Mouse (Mus musculus): ENCODE results near the gene Trim15. TPM values are rescaled to one million over a fixed set of nuclear protein-coding genes. Genes with fewer than 3 reads are reported as not detected.
A peak's percentile ranks its signal among the peaks of the same experiment; 100 is the strongest.
"Not testable (repeated sequence)": the region's sequence is repeated elsewhere in the genome, so short reads cannot be mapped to it uniquely, and the experiment has no call there.

Gene Trim15
- polyA plus RNA-seq, 1 experiment from 2014 or later = 0.25 TPM

DNA sequence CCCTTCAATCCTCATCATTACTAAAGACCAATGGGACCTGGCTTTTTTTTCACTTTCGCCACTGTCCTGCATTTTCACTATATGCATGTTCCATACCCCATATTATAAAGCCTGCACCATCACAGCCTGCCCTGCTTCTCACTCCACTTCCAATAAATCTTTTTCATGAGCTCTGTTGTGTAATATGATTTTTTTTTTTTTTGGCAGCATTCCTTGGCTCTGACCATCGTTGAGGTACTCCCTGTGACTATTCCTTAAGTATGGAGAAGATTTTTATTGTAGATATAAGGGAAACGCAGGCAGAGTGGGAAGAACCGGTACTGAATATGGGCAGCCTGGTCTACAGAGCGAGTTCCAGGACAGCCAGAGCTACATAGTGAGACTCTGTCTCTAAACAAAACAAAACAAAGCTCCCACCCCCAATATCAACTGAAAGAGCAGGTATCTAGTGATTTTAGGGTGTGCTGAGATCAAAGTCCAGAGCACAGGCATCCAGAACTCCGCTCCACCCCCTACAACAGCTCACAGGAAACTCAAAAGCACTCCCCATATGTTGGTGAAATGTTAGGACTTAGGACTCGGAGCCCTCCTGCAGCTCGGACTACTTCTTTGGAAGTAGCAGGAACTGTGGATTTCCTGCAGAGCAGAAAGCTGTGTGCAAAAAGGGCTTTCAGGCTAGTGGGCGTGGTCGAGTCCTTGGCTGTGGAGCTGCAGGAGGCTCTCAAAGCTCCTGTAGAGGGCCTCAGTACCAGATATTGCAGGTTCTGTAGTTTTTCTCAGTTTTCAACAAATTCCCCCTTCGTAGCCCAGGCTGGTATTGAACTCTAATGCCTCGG, 31.2 kb downstream of the Trim15 start:
- H3K9ac ChIP-seq (replicated peaks; ENCODE audit: low read length) = no peak overlapping the region
- WGBS = 33% methylated on average over 12 of the region's 12 CpGs
- no peaks in the 10 kb centered on the region for H3K9me3 ChIP-seq (replicated peaks; ENCODE audit: control insufficient read depth, low read length)
- H3K4me1 ChIP-seq (ENCODE audit: control insufficient read depth, insufficient read depth, low read length) = no peaks in the 10 kb centered on the region
- H3K27me3 ChIP-seq (ENCODE audit: control insufficient read depth, insufficient read depth, low read length) = no peaks in the 10 kb centered on the region
- H3K36me3 ChIP-seq (replicated peaks; ENCODE audit: control insufficient read depth, insufficient read depth, low read depth, low read length) = no peaks in the 10 kb centered on the region
- ATAC-seq (replicated peaks; ENCODE audit: insufficient number of reproducible peaks, low FRiP score, low TSS enrichment, low read depth) = no peak
- no peak overlapping the region for H3K4me3 ChIP-seq (ENCODE audit: low read depth, low read length)
- no peak overlapping the region for H3K27ac ChIP-seq (replicated peaks; ENCODE audit: low read depth, low read length)
- peak; percentile 75 for DNase-seq (ENCODE audit: low spot score)
- H3K4me2 ChIP-seq (ENCODE audit: low read depth, low read length) = no peak overlapping the region

DNA sequence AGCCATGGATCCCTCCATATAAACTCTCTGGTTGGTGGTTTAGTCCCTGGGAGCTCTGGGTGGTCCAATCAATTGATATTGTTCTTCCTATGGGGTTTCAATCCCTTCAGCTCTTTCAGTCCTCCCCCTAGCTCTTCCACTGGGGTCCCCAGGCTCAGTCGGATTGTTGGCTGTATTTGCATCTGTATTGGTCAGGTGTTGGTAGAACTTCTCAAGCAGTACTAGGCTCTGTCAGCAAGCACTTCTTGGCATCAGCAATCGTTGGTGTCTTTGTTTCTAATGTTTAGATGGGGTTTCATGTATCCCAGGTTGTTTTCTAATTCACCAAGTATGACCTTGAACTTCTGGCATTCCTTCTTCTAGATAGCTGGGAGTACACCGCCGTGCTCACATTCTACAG, 34.3 kb downstream of the Trim15 start:
- H3K4me2 ChIP-seq (ENCODE audit: low read depth, low read length) = no peak overlapping the region
- no peaks in the 10 kb centered on the region for H3K27me3 ChIP-seq (ENCODE audit: control insufficient read depth, insufficient read depth, low read length)
- H3K9ac ChIP-seq (replicated peaks; ENCODE audit: low read length) = no peak overlapping the region
- H3K4me1 ChIP-seq (ENCODE audit: control insufficient read depth, insufficient read depth, low read length) = no peaks in the 10 kb centered on the region
- ATAC-seq (replicated peaks; ENCODE audit: insufficient number of reproducible peaks, low FRiP score, low TSS enrichment, low read depth) (no peak), DNase-seq (ENCODE audit: low spot score) (no peak)
- H3K36me3 ChIP-seq (replicated peaks; ENCODE audit: control insufficient read depth, insufficient read depth, low read depth, low read length) = no peaks in the 10 kb centered on the region
- H3K4me3 ChIP-seq (ENCODE audit: low read depth, low read length) = no peak overlapping the region
- H3K9me3 ChIP-seq (replicated peaks; ENCODE audit: control insufficient read depth, low read length) = no peaks in the 10 kb centered on the region
- 62% methylated on average over 4 of the region's 4 CpGs for WGBS
- H3K27ac ChIP-seq (replicated peaks; ENCODE audit: low read depth, low read length) = no peak overlapping the region

DNA sequence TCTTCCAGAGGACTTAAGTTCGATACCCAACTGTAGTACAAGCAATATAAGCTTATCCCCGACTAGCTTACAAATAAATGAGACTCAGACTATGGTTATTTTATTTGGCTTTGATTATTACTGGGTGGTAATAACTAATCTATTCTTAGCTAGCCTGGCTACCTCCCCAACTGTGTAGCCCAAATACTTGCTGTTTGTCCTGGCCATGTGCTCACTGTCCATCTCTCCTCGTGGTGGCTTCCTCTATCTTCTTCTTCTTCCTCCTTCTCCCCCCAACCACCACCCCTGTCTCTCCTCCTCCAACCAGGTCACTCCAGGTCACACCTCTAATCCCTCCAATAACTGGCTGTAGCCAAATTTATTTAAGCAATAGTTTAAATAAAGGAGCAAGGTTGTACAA, 36.5 kb downstream of the Trim15 start:
- no peak overlapping the region for H3K9ac ChIP-seq (replicated peaks; ENCODE audit: low read length)
- WGBS = 79% methylated on average over 3 of the region's 3 CpGs
- no peak for DNase-seq (ENCODE audit: low spot score)
- no peak overlapping the region for H3K4me2 ChIP-seq (ENCODE audit: low read depth, low read length)
- H3K4me1 ChIP-seq (ENCODE audit: control insufficient read depth, insufficient read depth, low read length) = no peaks in the 10 kb centered on the region
- no peak overlapping the region for H3K4me3 ChIP-seq (ENCODE audit: low read depth, low read length)
- no peaks in the 10 kb centered on the region for H3K9me3 ChIP-seq (replicated peaks; ENCODE audit: control insufficient read depth, low read length)
- H3K36me3 ChIP-seq (replicated peaks; ENCODE audit: control insufficient read depth, insufficient read depth, low read depth, low read length) = no peaks in the 10 kb centered on the region
- H3K27ac ChIP-seq (replicated peaks; ENCODE audit: low read depth, low read length) = no peak overlapping the region
- ATAC-seq (replicated peaks; ENCODE audit: insufficient number of reproducible peaks, low FRiP score, low TSS enrichment, low read depth) = no peak
- H3K27me3 ChIP-seq (ENCODE audit: control insufficient read depth, insufficient read depth, low read length) = no peaks in the 10 kb centered on the region

DNA sequence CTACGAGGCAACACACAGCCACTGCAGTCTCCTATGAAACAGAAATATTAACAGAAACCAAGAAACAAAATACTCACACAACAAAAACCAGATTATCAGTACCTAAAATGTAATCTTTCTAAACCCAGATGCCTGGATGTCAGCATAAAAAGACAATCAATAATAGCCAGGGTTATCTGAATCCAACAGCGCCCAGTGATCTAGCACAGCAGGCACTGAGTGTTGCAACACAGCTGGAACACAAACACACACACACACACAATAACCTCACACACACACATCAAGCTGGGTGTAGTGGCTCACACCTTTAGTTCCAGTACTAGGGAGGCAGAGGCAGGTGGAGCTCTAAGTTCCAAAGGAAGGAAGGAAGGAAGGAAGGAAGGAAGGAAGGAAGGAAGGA, 38.5 kb downstream of the Trim15 start:
- 86% methylated on average over 2 of the region's 2 CpGs for WGBS
- H3K36me3 ChIP-seq (replicated peaks; ENCODE audit: control insufficient read depth, insufficient read depth, low read depth, low read length) = no peaks in the 10 kb centered on the region
- no peaks in the 10 kb centered on the region for H3K4me1 ChIP-seq (ENCODE audit: control insufficient read depth, insufficient read depth, low read length)
- no peaks in the 10 kb centered on the region for H3K9me3 ChIP-seq (replicated peaks; ENCODE audit: control insufficient read depth, low read length)
- H3K9ac ChIP-seq (replicated peaks; ENCODE audit: low read length) = no peak overlapping the region
- DNase-seq (ENCODE audit: low spot score) = no peak
- H3K27ac ChIP-seq (replicated peaks; ENCODE audit: low read depth, low read length) = no peak overlapping the region
- H3K4me3 ChIP-seq (ENCODE audit: low read depth, low read length) = no peak overlapping the region
- H3K4me2 ChIP-seq (ENCODE audit: low read depth, low read length) = no peak overlapping the region
- no peak for ATAC-seq (replicated peaks; ENCODE audit: insufficient number of reproducible peaks, low FRiP score, low TSS enrichment, low read depth)
- no peaks in the 10 kb centered on the region for H3K27me3 ChIP-seq (ENCODE audit: control insufficient read depth, insufficient read depth, low read length)

DNA sequence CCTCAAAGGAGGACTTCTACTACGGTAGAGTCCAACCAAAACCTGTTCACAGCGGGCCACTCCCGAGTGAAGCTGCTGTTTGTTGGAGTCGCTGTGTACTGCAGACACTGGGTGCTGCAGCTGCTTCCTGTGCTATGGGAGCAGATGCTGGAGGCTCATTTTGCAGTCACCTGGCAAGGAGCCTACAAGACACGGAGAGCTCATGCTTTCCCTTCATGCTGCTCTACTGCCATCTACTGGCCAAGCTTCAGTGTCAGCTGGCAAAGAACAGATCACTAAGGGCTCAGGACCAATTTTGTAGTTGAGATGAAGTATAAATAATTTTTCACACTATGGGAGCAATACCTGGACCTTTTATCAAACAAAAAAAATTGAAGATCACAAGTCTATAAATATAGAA, 41.0 kb downstream of the Trim15 start:
- not testable (repeated sequence) for H3K27me3 ChIP-seq (ENCODE audit: control insufficient read depth, insufficient read depth, low read length); H3K36me3 ChIP-seq (replicated peaks; ENCODE audit: control insufficient read depth, insufficient read depth, low read depth, low read length); H3K27ac ChIP-seq (replicated peaks; ENCODE audit: low read depth, low read length); H3K4me2 ChIP-seq (ENCODE audit: low read depth, low read length); H3K4me1 ChIP-seq (ENCODE audit: control insufficient read depth, insufficient read depth, low read length); H3K9ac ChIP-seq (replicated peaks; ENCODE audit: low read length); H3K9me3 ChIP-seq (replicated peaks; ENCODE audit: control insufficient read depth, low read length); ATAC-seq (replicated peaks; ENCODE audit: insufficient number of reproducible peaks, low FRiP score, low TSS enrichment, low read depth); H3K4me3 ChIP-seq (ENCODE audit: low read depth, low read length)
- WGBS = 23% methylated on average over 5 of the region's 5 CpGs
- peak; percentile 76 for DNase-seq (ENCODE audit: low spot score)

DNA sequence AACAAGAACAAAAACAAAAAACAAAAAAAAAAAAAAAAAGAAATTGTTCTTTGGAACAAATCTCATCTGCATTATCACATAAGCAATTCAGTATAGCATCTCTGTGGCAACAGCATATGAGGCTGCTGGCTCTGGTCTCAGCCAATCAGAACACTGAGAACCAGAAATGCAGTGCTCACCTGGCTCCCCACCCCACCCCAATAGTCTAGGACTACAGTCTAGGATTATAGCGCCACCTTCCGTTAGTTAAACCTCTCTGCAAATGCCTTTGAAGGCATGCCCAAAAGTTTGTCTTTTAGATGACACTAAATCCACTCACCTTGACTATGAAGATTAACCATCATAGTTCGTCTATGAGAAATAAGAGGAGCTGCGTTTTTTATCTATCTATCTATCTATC, 41.5 kb downstream of the Trim15 start:
- DNase-seq (ENCODE audit: low spot score) (peak; percentile 19), ATAC-seq (replicated peaks; ENCODE audit: insufficient number of reproducible peaks, low FRiP score, low TSS enrichment, low read depth) (no peak)
- no peak overlapping the region for H3K4me3 ChIP-seq (ENCODE audit: low read depth, low read length)
- H3K4me1 ChIP-seq (ENCODE audit: control insufficient read depth, insufficient read depth, low read length) = no peaks in the 10 kb centered on the region
- no peaks in the 10 kb centered on the region for H3K9me3 ChIP-seq (replicated peaks; ENCODE audit: control insufficient read depth, low read length)
- H3K4me2 ChIP-seq (ENCODE audit: low read depth, low read length) = no peak overlapping the region
- H3K27me3 ChIP-seq (ENCODE audit: control insufficient read depth, insufficient read depth, low read length) = no peaks in the 10 kb centered on the region
- H3K36me3 ChIP-seq (replicated peaks; ENCODE audit: control insufficient read depth, insufficient read depth, low read depth, low read length) = no peaks in the 10 kb centered on the region
- no peak overlapping the region for H3K9ac ChIP-seq (replicated peaks; ENCODE audit: low read length)
- 33% methylated on average over 4 of the region's 4 CpGs for WGBS
- H3K27ac ChIP-seq (replicated peaks; ENCODE audit: low read depth, low read length) = no peak overlapping the region

DNA sequence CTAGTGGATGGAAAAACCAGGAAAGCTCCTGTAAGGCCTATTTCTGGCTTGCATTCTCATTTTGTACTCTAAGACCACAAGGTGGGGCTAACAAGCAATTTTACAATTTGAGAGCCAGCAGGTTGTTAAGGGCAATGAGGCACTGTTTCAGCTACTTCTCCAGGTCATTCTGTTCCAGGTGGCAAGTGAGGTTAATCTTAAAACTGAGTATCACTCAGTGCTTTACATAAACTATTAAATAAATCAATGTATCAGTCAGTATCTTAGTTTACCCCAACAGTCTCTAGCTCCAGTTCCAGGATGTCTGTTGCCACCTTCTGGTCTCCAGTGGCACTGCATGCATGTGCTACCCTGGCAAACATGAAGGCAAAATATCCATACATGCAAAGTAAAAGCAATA, 43.0 kb downstream of the Trim15 start:
- Histone ChIP-seq H3K9me3 (replicated peaks; ENCODE audit: control insufficient read depth, low read length) (no peaks in the 10 kb centered on the region), H3K4me2 (ENCODE audit: low read depth, low read length) (no peak overlapping the region), H3K4me1 (ENCODE audit: control insufficient read depth, insufficient read depth, low read length) (no peaks in the 10 kb centered on the region), H3K4me3 (ENCODE audit: low read depth, low read length) (no peak overlapping the region), H3K27me3 (ENCODE audit: control insufficient read depth, insufficient read depth, low read length) (no peaks in the 10 kb centered on the region), H3K27ac (replicated peaks; ENCODE audit: low read depth, low read length) (no peak overlapping the region), H3K9ac (replicated peaks; ENCODE audit: low read length) (no peak overlapping the region), H3K36me3 (replicated peaks; ENCODE audit: control insufficient read depth, insufficient read depth, low read depth, low read length) (no peaks in the 10 kb centered on the region)
- no peak for ATAC-seq (replicated peaks; ENCODE audit: insufficient number of reproducible peaks, low FRiP score, low TSS enrichment, low read depth)
- DNase-seq (ENCODE audit: low spot score) = peak; percentile 62

DNA sequence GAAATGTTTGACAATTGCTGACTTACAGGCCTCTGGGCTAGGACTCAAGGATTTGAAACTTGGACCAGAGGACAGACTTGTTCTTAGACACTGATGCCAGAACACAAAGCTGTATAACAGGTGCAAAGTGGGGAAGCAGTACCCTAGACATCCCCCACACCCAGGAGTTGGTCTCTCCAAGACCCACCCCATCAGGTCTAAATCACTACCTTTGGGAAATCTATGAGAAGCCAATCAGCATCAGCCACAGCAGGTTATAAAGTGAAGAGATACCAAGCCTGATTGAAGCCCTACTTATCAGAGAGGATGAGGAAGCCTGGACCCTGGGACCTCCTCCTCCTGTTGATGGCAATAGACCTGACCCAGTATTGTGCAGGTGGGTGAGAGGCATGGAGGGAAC, 55.1 kb downstream of the Trim15 start, which contains the start of gene H2-M10.6:
Gene H2-M10.6 (plus strand): TSS at position 301 of the 400 bp plus-strand sequence.
- Histone ChIP-seq H3K4me1 (ENCODE audit: control insufficient read depth, insufficient read depth, low read length) (no peaks in the 10 kb centered on the region), H3K27me3 (ENCODE audit: control insufficient read depth, insufficient read depth, low read length) (no peaks in the 10 kb centered on the region), H3K4me3 (ENCODE audit: low read depth, low read length) (no peak within 1 kb of the TSS), H3K9ac (replicated peaks; ENCODE audit: low read length) (no peak within 1 kb of the TSS), H3K9me3 (replicated peaks; ENCODE audit: control insufficient read depth, low read length) (no peaks in the 10 kb centered on the region), H3K36me3 (replicated peaks; ENCODE audit: control insufficient read depth, insufficient read depth, low read depth, low read length) (no peaks in the 10 kb centered on the region), H3K27ac (replicated peaks; ENCODE audit: low read depth, low read length) (no peak within 1 kb of the TSS), H3K4me2 (ENCODE audit: low read depth, low read length) (no peak within 1 kb of the TSS)
- DNase-seq (ENCODE audit: low spot score) (no peak), ATAC-seq (replicated peaks; ENCODE audit: insufficient number of reproducible peaks, low FRiP score, low TSS enrichment, low read depth) (no peak)

Data from embryonic facial prominence, embryonic 11.5 days (tissue).